Mouse (Mus musculus) C2C12 (cell line): ENCODE data around the gene Rbp4. TPM values are rescaled to one million over a fixed set of nuclear protein-coding genes. Genes with fewer than 3 reads are reported as not detected.

ENCODE experiments used
- H3K27me3 ChIP-seq: one replicate; pipeline ENCODE4 v1.6.1; 2011; ENCODE audit not compliant: control insufficient read depth, insufficient read depth, insufficient read length
- H3K36me3 ChIP-seq: one replicate; pipeline ENCODE4 v1.6.1; 2011; ENCODE audit not compliant: control insufficient read depth, insufficient read depth
- H3K4me3 ChIP-seq: one replicate; pipeline ENCODE4 v1.5.1; 2011; ENCODE audit warnings: mild to moderate bottlenecking, control low read depth; ENCODE audit not compliant: poor library complexity, insufficient read depth, severe bottlenecking
- H3K79me2 ChIP-seq: one replicate; pipeline ENCODE4 v1.6.1; 2011; ENCODE audit not compliant: control insufficient read depth, insufficient read depth
- H3K79me3 ChIP-seq: one replicate; pipeline ENCODE4 v1.6.1; 2011; ENCODE audit warnings: low read depth, control low read depth
- H3ac ChIP-seq: one replicate; pipeline ENCODE3; 2011; ENCODE audit warnings: low read depth; ENCODE audit not compliant: control insufficient read depth, insufficient read length
- CEBPB ChIP-seq: IDR thresholded peaks from one replicate; pipeline ENCODE4 v1.6.1; 2011; ENCODE audit warnings: low read depth, mild to moderate bottlenecking, control low read depth, moderate library complexity
- CTCF ChIP-seq: IDR thresholded peaks from one replicate; pipeline ENCODE4 v1.5.1; 2011; ENCODE audit not compliant: control insufficient read depth, insufficient read depth, insufficient read length
- FOSL1 ChIP-seq: IDR thresholded peaks from one replicate; pipeline ENCODE4 v1.8.0; 2011; ENCODE audit warnings: mild to moderate bottlenecking, low read length; ENCODE audit not compliant: poor library complexity, insufficient read depth, severe bottlenecking
- MAX ChIP-seq: IDR thresholded peaks from one replicate; pipeline ENCODE4 v1.6.1; 2011; ENCODE audit warnings: mild to moderate bottlenecking, control low read depth
- MYOD1 ChIP-seq: IDR thresholded peaks from one replicate; pipeline ENCODE4 v1.6.1; 2011; ENCODE audit warnings: low read depth; ENCODE audit not compliant: control insufficient read depth, insufficient read length
- MYOG ChIP-seq: IDR thresholded peaks from one replicate; pipeline ENCODE4 v1.6.1; 2011; ENCODE audit not compliant: control insufficient read depth, insufficient read length; ENCODE audit errors: extremely low read depth
- USF1 ChIP-seq: IDR thresholded peaks from one replicate; pipeline ENCODE4 v1.6.1; 2011; ENCODE audit warnings: low read depth, mild to moderate bottlenecking, control low read depth, moderate library complexity
- long read RNA-seq, 2 experiments: library from polyadenylated mRNA; unstranded; transcript quantifications; one replicate each; pipeline ENCODE4 v2.0.0; 2019 to 2020
- polyA plus RNA-seq: library from polyadenylated mRNA; unstranded; fragments of >200 nt; fragmentation: generic; extraction: Trizol; gene quantifications from one replicate; pipeline ENCODE4 v1.2.1, GENCODE M21; 2012; ENCODE audit warnings: missing spikeins

Gene Rbp4
- 0.35 TPM for polyA plus RNA-seq
- long read RNA-seq, experiment 1: 0 reads
- long read RNA-seq, experiment 2: 0 reads

DNA sequence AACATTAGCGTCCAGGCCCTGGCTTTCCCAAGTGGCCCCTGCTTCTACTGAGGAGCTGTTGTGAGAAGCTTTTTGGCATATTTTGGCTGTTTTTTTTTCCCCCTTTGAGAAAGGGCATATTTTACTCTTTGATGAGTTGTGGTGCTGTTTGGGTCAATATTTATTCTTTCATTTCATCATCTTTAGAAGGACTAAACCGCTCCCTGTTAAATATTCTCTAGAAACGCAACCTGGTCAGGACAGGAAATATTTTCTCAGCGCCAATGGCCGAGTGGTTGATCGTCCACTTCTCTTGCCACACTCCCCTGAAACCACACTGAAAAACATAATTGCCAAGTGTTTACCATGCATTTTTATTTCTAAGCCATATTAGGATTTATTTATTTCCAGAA lies at the start of gene Rbp4:
Gene Rbp4 (minus strand): TSS at position 63 of the 392 bp plus-strand sequence.
- H3ac ChIP-seq: no peak within 1 kb of the TSS
- TF ChIP-seq MYOG: no peak
- TF ChIP-seq MYOD1: no peak
- TF ChIP-seq USF1: no peak
- TF ChIP-seq MAX: no peak
- no peak for TF ChIP-seq CTCF
- no peak for TF ChIP-seq FOSL1
- no peak for TF ChIP-seq CEBPB
- H3K36me3 ChIP-seq: no peaks in the 10 kb centered on the region
- H3K79me3 ChIP-seq: no peaks in the 10 kb centered on the region
- peaks cover 22% of the 10 kb centered on the region for H3K27me3 ChIP-seq
- no peaks in the 10 kb centered on the region for H3K79me2 ChIP-seq
- H3K4me3 ChIP-seq: no peak within 1 kb of the TSS

- TF ChIP-seq MAX (no peak), CTCF (no peak), USF1 (no peak), FOSL1 (no peak), CEBPB (no peak), MYOG (no peak), MYOD1 (no peak)
- no peaks in the 10 kb centered on the region for H3K79me2 ChIP-seq
- H3ac ChIP-seq: no peak overlapping the region
- no peak overlapping the region for H3K4me3 ChIP-seq
- no peaks in the 10 kb centered on the region for H3K79me3 ChIP-seq
- H3K36me3 ChIP-seq: no peaks in the 10 kb centered on the region
- H3K27me3 ChIP-seq: peaks cover 9% of the 10 kb centered on the region
These were observed 39.6 kb upstream of the Rbp4 start for GRCm38 (mm10) chr19:38164633-38165032.

- no peak for TF ChIP-seq CTCF
- TF ChIP-seq FOSL1: no peak
- TF ChIP-seq MYOG: no peak
- no peak for TF ChIP-seq CEBPB
- no peak for TF ChIP-seq USF1
- TF ChIP-seq MAX: no peak
- no peak for TF ChIP-seq MYOD1
- no peaks in the 10 kb centered on the region for H3K36me3 ChIP-seq
- no peaks in the 10 kb centered on the region for H3K79me3 ChIP-seq
- no peaks in the 10 kb centered on the region for H3K79me2 ChIP-seq
- H3K27me3 ChIP-seq: peaks cover 9% of the 10 kb centered on the region
- H3K4me3 ChIP-seq: no peak overlapping the region
- no peak overlapping the region for H3ac ChIP-seq
These were observed 36.7 kb upstream of the Rbp4 start for GRCm38 (mm10) chr19:38161648-38162354.

GRCm38 (mm10) chr19:38156243-38156642 lies 31.2 kb upstream of the Rbp4 start:
- TF ChIP-seq MAX: no peak
- no peak for TF ChIP-seq FOSL1
- no peak for TF ChIP-seq MYOD1
- TF ChIP-seq USF1: no peak
- TF ChIP-seq CEBPB: no peak
- TF ChIP-seq CTCF: no peak
- TF ChIP-seq MYOG: no peak
- Histone ChIP-seq H3K4me3 (no peak overlapping the region), H3K27me3 (peaks cover 7% of the 10 kb centered on the region), H3K79me3 (no peaks in the 10 kb centered on the region), H3K36me3 (no peaks in the 10 kb centered on the region), H3K79me2 (no peaks in the 10 kb centered on the region), H3ac (no peak overlapping the region)

DNA sequence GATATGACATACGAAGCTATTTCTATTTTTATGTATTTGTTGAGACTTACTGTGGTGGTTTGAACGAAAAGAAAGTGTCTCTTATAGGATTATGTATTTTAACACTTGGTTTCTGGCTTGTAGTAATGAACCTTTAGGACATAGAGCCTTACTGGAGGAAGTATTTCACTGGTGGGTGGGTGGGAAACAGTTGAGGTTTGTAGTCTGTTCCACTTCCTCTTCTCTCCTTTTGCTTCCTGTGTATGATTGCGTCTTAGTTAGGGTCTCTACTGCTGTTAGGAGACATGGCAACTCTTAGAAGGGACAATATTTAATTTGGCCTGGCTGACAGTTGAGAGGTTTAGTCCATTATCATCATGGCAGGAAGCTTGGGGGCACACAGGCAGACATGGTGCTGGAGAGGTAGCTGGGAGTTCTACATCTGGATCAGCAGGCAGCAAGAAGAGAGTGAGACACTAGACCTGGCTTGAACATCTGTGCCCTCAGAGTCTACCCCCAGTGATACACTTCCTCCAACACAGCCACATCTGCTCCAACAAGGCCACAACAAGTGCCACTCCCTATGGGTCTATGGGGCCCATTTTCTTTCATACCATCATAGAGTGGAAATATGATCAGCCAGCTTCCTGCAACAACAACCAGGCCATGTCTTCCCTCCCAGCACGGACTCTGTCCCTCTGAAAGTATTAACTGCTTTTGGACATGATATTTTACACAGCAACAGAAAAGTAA lies 18.6 kb upstream of the Rbp4 start:
- Histone ChIP-seq H3K79me3 (no peaks in the 10 kb centered on the region), H3K4me3 (no peak overlapping the region), H3K36me3 (no peaks in the 10 kb centered on the region), H3ac (no peak overlapping the region), H3K27me3 (no peaks in the 10 kb centered on the region), H3K79me2 (no peaks in the 10 kb centered on the region)
- TF ChIP-seq MAX (no peak), FOSL1 (no peak), MYOD1 (no peak), CEBPB (no peak), USF1 (no peak), MYOG (no peak), CTCF (no peak)
